Mouse (Mus musculus) lung, postnatal 0 days (tissue): Measurements from ENCODE around the gene Sirt5. TPM values are rescaled to one million over a fixed set of nuclear protein-coding genes. Genes with fewer than 3 reads are reported as not detected.

Experiments used
- ATAC-seq: fragments of 200-750 bp; cut with Nextera tagmentation; 2 replicates; pipeline ENCODE4 v1.8.0; 2017; ENCODE audit warnings: moderate library complexity
- DNase-seq: peaks from one replicate; pipeline ENCODE4 v3.0.0-alpha.2; 2016; ENCODE audit warnings: low spot score
- H3K27ac ChIP-seq: fragments of 300-500 bp; sonication (generic); 2 replicates; pipeline ENCODE4 v1.5.1; 2014; ENCODE audit warnings: antibody characterized with exemption, mild to moderate bottlenecking, low read length, mixed read lengths
- H3K27me3 ChIP-seq: fragments of 300-500 bp; sonication (generic); replicated peaks from 2 replicates; pipeline ENCODE4 v1.6.1; 2014; ENCODE audit warnings: low read length, mixed read lengths; ENCODE audit not compliant: insufficient read depth
- H3K36me3 ChIP-seq: fragments of 300-500 bp; sonication (generic); 2 replicates; pipeline ENCODE4 v1.6.1; 2014; ENCODE audit warnings: low read length, mixed read lengths; ENCODE audit not compliant: insufficient read depth
- H3K4me1 ChIP-seq: fragments of 300-500 bp; sonication (generic); 2 replicates; pipeline ENCODE4 v1.6.1; 2014; ENCODE audit warnings: antibody characterized with exemption, low read depth, low read length, mixed read lengths; ENCODE audit not compliant: insufficient read depth
- H3K4me2 ChIP-seq: fragments of 300-500 bp; sonication (generic); replicated peaks from 2 replicates; pipeline ENCODE4 v1.6.1; 2014; ENCODE audit warnings: low read depth, mild to moderate bottlenecking, low read length, moderate library complexity, mixed read lengths
- H3K4me3 ChIP-seq: fragments of 300-500 bp; sonication (generic); 2 replicates; pipeline ENCODE4 v1.5.1; 2014; ENCODE audit warnings: low read depth, low read length
- H3K9ac ChIP-seq: fragments of 300-500 bp; sonication (generic); replicated peaks from 2 replicates; pipeline ENCODE4 v1.6.1; 2014; ENCODE audit warnings: low read depth, mild to moderate bottlenecking
- H3K9me3 ChIP-seq: fragments of 300-500 bp; sonication (generic); 2 replicates; pipeline ENCODE4 v1.6.1; 2016; ENCODE audit warnings: low read length, mixed read lengths
- CTCF ChIP-seq: IDR thresholded peaks from 2 replicates; pipeline ENCODE4 v1.5.1; 2016; ENCODE audit warnings: antibody characterized with exemption, mild to moderate bottlenecking
- EP300 ChIP-seq: IDR thresholded peaks from 2 replicates; pipeline ENCODE4 v1.6.1; 2016; ENCODE audit warnings: antibody characterized with exemption, mild to moderate bottlenecking, control low read depth
- WGBS: fragments of 180-500 bp; shearing (Covaris S2); extraction: QIAGEN DNeasy Blood & Tissue Kit; methylation state at CpG from one replicate; pipeline ENCODE4 v1.1.7; 2014; 5-methylcytosine and 5-hydroxymethylcytosine counted together
- polyA plus RNA-seq: library from polyadenylated mRNA; unstranded; fragments of >200 nt; fragmentation: Nextera tagmentation; extraction: Ambion mirVana; gene quantifications from 2 replicates; pipeline ENCODE4 v1.2.1, GENCODE M21; 2015

Sirt5 gene
- polyA plus RNA-seq, 1 experiment from 2014 or later = 11.9 TPM

- peak; percentile 67 for ATAC-seq
- Histone ChIP-seq H3K4me1 (no peaks in the 10 kb centered on the region), H3K9me3 (no peaks in the 10 kb centered on the region), H3K4me2 (no peak overlapping the region), H3K9ac (no peak overlapping the region), H3K36me3 (no peaks in the 10 kb centered on the region), H3K4me3 (no peak overlapping the region), H3K27me3 (no peaks in the 10 kb centered on the region), H3K27ac (peak overlapping the region; percentile 0; the same call in 1 of the 2 replicates)
- no peak for TF ChIP-seq CTCF
- peak; percentile 64; the same call in 1 of the 2 replicates for TF ChIP-seq EP300
- DNase-seq = peak; percentile 47
- 44% methylated on average over 9 of the region's 9 CpGs for WGBS
These were observed 14.7 kb upstream of the Sirt5 start for GRCm38 (mm10) chr13:43350489-43351169.

GRCm38 (mm10) chr13:43353356-43353755 is 11.9 kb upstream of the Sirt5 start:
- TF ChIP-seq EP300 (no peak), CTCF (no peak)
- Histone ChIP-seq H3K4me3 (no peak overlapping the region), H3K27ac (no peak overlapping the region), H3K36me3 (no peaks in the 10 kb centered on the region), H3K27me3 (no peaks in the 10 kb centered on the region), H3K9ac (no peak overlapping the region), H3K4me2 (no peak overlapping the region), H3K9me3 (no peaks in the 10 kb centered on the region), H3K4me1 (no peaks in the 10 kb centered on the region)
- DNase-seq (no peak), ATAC-seq (no peak)
- 45% methylated on average over 4 of the region's 4 CpGs for WGBS

GRCm38 (mm10) chr13:43354362-43354761 is 10.9 kb upstream of the Sirt5 start:
- no peaks in the 10 kb centered on the region for H3K4me1 ChIP-seq
- 44% methylated on average over 12 of the region's 12 CpGs for WGBS
- no peak overlapping the region for H3K9ac ChIP-seq
- no peaks in the 10 kb centered on the region for H3K9me3 ChIP-seq
- no peak overlapping the region for H3K4me3 ChIP-seq
- ATAC-seq (no peak), DNase-seq (peak; percentile 24)
- H3K4me2 ChIP-seq = no peak overlapping the region
- no peak overlapping the region for H3K27ac ChIP-seq
- no peaks in the 10 kb centered on the region for H3K27me3 ChIP-seq
- no peaks in the 10 kb centered on the region for H3K36me3 ChIP-seq
- TF ChIP-seq CTCF (no peak), EP300 (no peak)

- H3K4me2 ChIP-seq = no peak overlapping the region
- TF ChIP-seq CTCF (no peak), EP300 (no peak)
- no peak overlapping the region for H3K4me3 ChIP-seq
- H3K9ac ChIP-seq = no peak overlapping the region
- WGBS = 87% methylated on average over 14 of the region's 14 CpGs
- H3K27me3 ChIP-seq = no peaks in the 10 kb centered on the region
- H3K36me3 ChIP-seq = no peaks in the 10 kb centered on the region
- DNase-seq = no peak
- no peaks in the 10 kb centered on the region for H3K9me3 ChIP-seq
- no peak for ATAC-seq
- no peak overlapping the region for H3K27ac ChIP-seq
- H3K4me1 ChIP-seq = no peaks in the 10 kb centered on the region
These were observed 8.8 kb upstream of the Sirt5 start for GRCm38 (mm10) chr13:43356346-43357125.

- DNase-seq = no peak
- no peaks in the 10 kb centered on the region for H3K36me3 ChIP-seq
- H3K4me2 ChIP-seq = no peak overlapping the region
- WGBS = 60% methylated on average over 6 of the region's 6 CpGs
- H3K9ac ChIP-seq = no peak overlapping the region
- H3K27ac ChIP-seq = no peak overlapping the region
- H3K27me3 ChIP-seq = no peaks in the 10 kb centered on the region
- no peak for TF ChIP-seq CTCF
- no peak overlapping the region for H3K4me3 ChIP-seq
- H3K9me3 ChIP-seq = no peaks in the 10 kb centered on the region
- ATAC-seq = no peak
- H3K4me1 ChIP-seq = peaks cover 4% of the 10 kb centered on the region; the same call in 1 of the 2 replicates
These were observed 4.8 kb upstream of the Sirt5 start for GRCm38 (mm10) chr13:43360534-43360933.

GRCm38 (mm10) chr13:43362353-43362752 is 2.9 kb upstream of the Sirt5 start:
- H3K4me3 ChIP-seq = no peak overlapping the region
- H3K27me3 ChIP-seq = no peaks in the 10 kb centered on the region
- peaks cover 6% of the 10 kb centered on the region; the same call in 1 of the 2 replicates for H3K4me1 ChIP-seq
- DNase-seq (peak; percentile 24), ATAC-seq (no peak)
- H3K9me3 ChIP-seq = no peaks in the 10 kb centered on the region
- TF ChIP-seq EP300 = no peak
- no peak for TF ChIP-seq CTCF
- no peak overlapping the region for H3K9ac ChIP-seq
- H3K27ac ChIP-seq = no peak overlapping the region
- no peak overlapping the region for H3K4me2 ChIP-seq
- 51% methylated on average over 9 of the region's 9 CpGs for WGBS
- H3K36me3 ChIP-seq = no peaks in the 10 kb centered on the region
